Mouse (Mus musculus) stomach, postnatal 0 days (tissue): Measurements from ENCODE around the gene Tex12. TPM values are rescaled to one million over a fixed set of nuclear protein-coding genes. Genes with fewer than 3 reads are reported as not detected.
A peak's percentile ranks its signal among the peaks of the same experiment; 100 is the strongest.

Experiments
- ATAC-seq: fragments of 200-750 bp; cut with Nextera tagmentation; 2 replicates; pipeline ENCODE4 v1.8.0; 2017; ENCODE audit not compliant: low FRiP score, low TSS enrichment
- DNase-seq: peaks from one replicate; pipeline ENCODE4 v3.0.0-alpha.2; 2016; ENCODE audit warnings: low spot score
- H3K27ac ChIP-seq: fragments of 300-500 bp; sonication (generic); replicated peaks from 2 replicates; pipeline ENCODE4 v1.5.1; 2014; ENCODE audit warnings: mild to moderate bottlenecking, control low read depth
- H3K27me3 ChIP-seq: fragments of 300-500 bp; sonication (generic); 2 replicates; pipeline ENCODE4 v1.6.1; 2014; ENCODE audit warnings: low read length; ENCODE audit not compliant: control insufficient read depth, insufficient read depth
- H3K36me3 ChIP-seq: fragments of 300-500 bp; sonication (generic); 2 replicates; pipeline ENCODE4 v1.6.1; 2014; ENCODE audit warnings: low read length, mixed read lengths; ENCODE audit not compliant: control insufficient read depth, insufficient read depth
- H3K4me1 ChIP-seq: fragments of 300-500 bp; sonication (generic); replicated peaks from 2 replicates; pipeline ENCODE4 v1.6.1; 2014; ENCODE audit warnings: antibody characterized with exemption; ENCODE audit not compliant: control insufficient read depth, insufficient read depth
- H3K4me2 ChIP-seq: fragments of 300-500 bp; sonication (generic); replicated peaks from 2 replicates; pipeline ENCODE4 v1.6.1; 2014; ENCODE audit warnings: low read depth, mild to moderate bottlenecking, control low read depth, moderate library complexity
- H3K4me3 ChIP-seq: fragments of 300-500 bp; sonication (generic); 2 replicates; pipeline ENCODE4 v1.5.1; 2014; ENCODE audit warnings: low read depth, low read length, control low read depth
- H3K9ac ChIP-seq: fragments of 300-500 bp; sonication (generic); 2 replicates; pipeline ENCODE4 v1.6.1; 2014; ENCODE audit warnings: mild to moderate bottlenecking, low read length, control low read depth, mixed read lengths
- H3K9me3 ChIP-seq: fragments of 300-500 bp; sonication (generic); 2 replicates; pipeline ENCODE4 v1.6.1; 2016; ENCODE audit warnings: low read length; ENCODE audit not compliant: control insufficient read depth
- CTCF ChIP-seq: IDR thresholded peaks from 2 replicates; pipeline ENCODE4 v1.5.1; 2016; ENCODE audit warnings: antibody characterized with exemption, low read depth, mild to moderate bottlenecking, moderate library complexity
- EP300 ChIP-seq: optimal IDR thresholded peaks from 2 replicates; pipeline ENCODE3; 2016; ENCODE audit warnings: antibody characterized with exemption
- WGBS: fragments of 180-500 bp; shearing (Covaris S2); extraction: QIAGEN DNeasy Blood & Tissue Kit; methylation state at CpG from one replicate; pipeline ENCODE4 v1.1.7; 2014; 5-methylcytosine and 5-hydroxymethylcytosine counted together
- polyA plus RNA-seq: library from polyadenylated mRNA; unstranded; fragments of >200 nt; fragmentation: Nextera tagmentation; extraction: Ambion mirVana; gene quantifications from 2 replicates; pipeline ENCODE4 v1.2.1, GENCODE M21; 2015

The Tex12 gene
- polyA plus RNA-seq, 1 experiment from 2014 or later = not detected

- Histone ChIP-seq H3K4me2 (peak overlapping the region; percentile 14; the same call in 1 of the 2 replicates), H3K9me3 (no peaks in the 10 kb centered on the region), H3K9ac (no peak overlapping the region), H3K27ac (peak overlapping the region; percentile 13; the same call in 1 of the 2 replicates), H3K4me1 (no peaks in the 10 kb centered on the region), H3K36me3 (no peaks in the 10 kb centered on the region), H3K4me3 (peak overlapping the region; percentile 4; the same call in 1 of the 2 replicates), H3K27me3 (no peaks in the 10 kb centered on the region)
- 51% methylated on average over 4 of the region's 4 CpGs for whole genome bisulfite sequencing
- ATAC-seq = no peak
- no peak for DNase-seq
- TF ChIP-seq EP300 (no peak), CTCF (no peak)
Measured at GRCm38 (mm10) chr9:50565940-50566339, 4.8 kb upstream of the Tex12 start.

GRCm38 (mm10) chr9:50565173-50565572, 4.0 kb upstream of the Tex12 start:
- DNase-seq (peak; percentile 58), ATAC-seq (peak; percentile 67)
- TF ChIP-seq CTCF (no peak), EP300 (no peak)
- Histone ChIP-seq H3K27ac (no peak overlapping the region; the same call in 1 of the 2 replicates), H3K9ac (0 out of 2 replicates have a peak overlapping the region, but pooled peaks have one; percentile 8), H3K4me3 (peak overlapping the region; percentile 6; the same call in 1 of the 2 replicates), H3K36me3 (no peaks in the 10 kb centered on the region), H3K4me1 (no peaks in the 10 kb centered on the region), H3K27me3 (no peaks in the 10 kb centered on the region), H3K4me2 (0 out of 2 replicates have a peak overlapping the region, but pooled peaks have one; percentile 14), H3K9me3 (no peaks in the 10 kb centered on the region)
- WGBS = 70% methylated on average over 7 of the region's 7 CpGs

GRCm38 (mm10) chr9:50561918-50562360, 814 bp upstream of the Tex12 start:
- H3K9ac ChIP-seq = no peak overlapping the region
- H3K4me1 ChIP-seq = no peaks in the 10 kb centered on the region
- ATAC-seq (no peak), DNase-seq (no peak)
- no peak overlapping the region for H3K4me3 ChIP-seq
- 77% methylated on average over 2 of the region's 2 CpGs for WGBS
- H3K27ac ChIP-seq = no peak overlapping the region
- no peaks in the 10 kb centered on the region for H3K9me3 ChIP-seq
- no peaks in the 10 kb centered on the region for H3K36me3 ChIP-seq
- TF ChIP-seq EP300 = no peak
- TF ChIP-seq CTCF = no peak
- no peaks in the 10 kb centered on the region for H3K27me3 ChIP-seq
- H3K4me2 ChIP-seq = no peak overlapping the region

GRCm38 (mm10) chr9:50555094-50555446, 6.1 kb downstream of the Tex12 start, which contains the start of gene Bco2:
Gene Bco2 (minus strand): TSS chr9:50555181.
- Histone ChIP-seq H3K4me3 (peak within 1 kb of the TSS; percentile 6; the same call in 1 of the 2 replicates), H3K4me2 (peak within 1 kb of the TSS; percentile 41), H3K4me1 (no peaks in the 10 kb centered on the region), H3K36me3 (no peaks in the 10 kb centered on the region), H3K9me3 (no peaks in the 10 kb centered on the region), H3K27ac (peak within 1 kb of the TSS; percentile 56), H3K27me3 (no peaks in the 10 kb centered on the region), H3K9ac (0 out of 2 replicates have a peak within 1 kb of the TSS, but pooled peaks have one; percentile 13)
- 25% methylated on average over 2 of the region's 2 CpGs for WGBS
- TF ChIP-seq CTCF = no peak
- no peak for TF ChIP-seq EP300
- peak; percentile 39 for DNase-seq
- peak; percentile 70 for ATAC-seq

- WGBS = 24% methylated on average over 12 of the region's 12 CpGs
- TF ChIP-seq EP300 = no peak
- no peak for TF ChIP-seq CTCF
- H3K9ac ChIP-seq = 0 out of 2 replicates have a peak within 1 kb of the TSS, but pooled peaks have one; percentile 13
- H3K27me3 ChIP-seq = no peaks in the 10 kb centered on the region
- peak within 1 kb of the TSS; percentile 56 for H3K27ac ChIP-seq
- peak; percentile 80 for ATAC-seq
- DNase-seq = peak; percentile 46
- H3K4me1 ChIP-seq = no peaks in the 10 kb centered on the region
- H3K9me3 ChIP-seq = no peaks in the 10 kb centered on the region
- peak within 1 kb of the TSS; percentile 41 for H3K4me2 ChIP-seq
- H3K36me3 ChIP-seq = no peaks in the 10 kb centered on the region
- peak within 1 kb of the TSS; percentile 6; the same call in 1 of the 2 replicates for H3K4me3 ChIP-seq
Measured at GRCm38 (mm10) chr9:50554241-50555093, 6.7 kb downstream of the Tex12 start, which contains the start of gene Il18. Gene Il18 (plus strand): TSS chr9:50554827.
